Mouse (Mus musculus) cerebellum, adult 8-10 months (tissue): ENCODE measurements around the gene Ccl22.

Experiments
- DNase-seq: peaks from one replicate; pipeline ENCODE4 v3.0.0; 2022

Ccl22 gene

DNA sequence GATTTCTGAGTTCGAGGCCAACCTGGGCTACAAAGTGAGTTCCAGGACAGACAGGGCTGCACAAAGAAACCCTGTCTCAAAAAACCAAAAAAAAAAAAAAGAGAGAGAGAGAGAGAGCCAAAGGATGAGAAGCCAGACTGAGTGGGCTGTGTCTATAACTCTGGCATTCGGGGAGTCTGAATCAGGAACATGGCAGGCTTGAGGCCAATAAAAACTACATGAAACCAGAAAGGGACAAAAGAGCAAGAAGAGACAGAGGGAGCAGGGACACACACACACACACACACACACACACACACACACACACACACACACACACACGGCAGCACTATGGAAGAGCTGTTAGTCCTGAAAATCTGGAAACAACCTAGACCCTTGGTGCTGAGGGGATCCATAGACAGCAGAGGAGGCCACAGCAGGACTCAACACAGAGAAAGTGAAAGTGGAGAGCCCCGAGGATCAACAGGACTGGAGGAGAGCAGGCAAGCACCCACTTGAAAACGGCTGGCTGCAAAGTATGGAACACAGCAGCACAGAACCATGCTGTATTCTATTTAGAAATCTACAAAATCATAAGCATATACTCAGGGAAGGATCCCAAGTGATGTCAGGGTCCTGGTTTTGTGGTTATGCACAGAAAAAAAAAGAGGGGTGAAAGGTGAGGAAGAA, 9.8 kb upstream of the Ccl22 start:
- DNase-seq, result no peak

DNA sequence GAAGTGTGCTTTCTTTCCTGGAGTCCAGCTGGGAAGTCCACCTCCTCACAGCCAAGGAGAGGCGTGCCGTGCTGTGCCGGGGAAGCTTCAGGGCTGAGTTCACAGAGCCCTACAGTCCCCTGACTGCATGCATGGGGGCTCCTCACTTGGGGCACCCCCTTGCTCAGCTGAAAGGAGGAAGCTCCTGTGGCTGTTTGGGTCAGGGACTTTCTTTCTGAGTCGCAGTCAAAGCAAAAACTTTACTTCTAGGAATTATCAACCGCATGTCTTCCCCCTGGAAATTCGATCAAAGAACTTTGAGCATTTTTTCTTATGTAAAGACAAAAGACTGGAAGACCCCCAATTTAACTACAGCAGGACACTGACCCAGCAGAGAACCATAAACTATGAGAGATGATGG, 5.6 kb upstream of the Ccl22 start:
- DNase-seq, result no peak

DNA sequence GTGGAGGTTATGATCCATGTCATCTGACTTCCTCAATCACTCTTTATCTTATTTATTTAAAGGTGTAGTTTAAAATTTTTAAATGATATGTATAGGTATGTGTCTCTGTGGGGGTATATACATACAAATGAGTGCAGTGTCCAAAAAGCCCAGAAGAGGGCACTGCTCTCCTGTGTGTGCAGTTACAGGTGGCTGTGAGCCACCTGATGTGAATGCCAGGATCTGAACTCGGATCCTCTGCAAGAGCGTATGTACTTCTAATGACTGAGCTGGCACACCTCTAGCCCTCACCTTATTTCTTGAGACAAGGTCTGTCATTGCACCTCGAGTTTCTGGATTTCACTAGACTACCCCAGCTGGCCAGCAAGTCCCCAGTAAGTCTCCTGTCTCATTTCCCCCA, 4.8 kb upstream of the Ccl22 start:
- no peak for DNase-seq

DNA sequence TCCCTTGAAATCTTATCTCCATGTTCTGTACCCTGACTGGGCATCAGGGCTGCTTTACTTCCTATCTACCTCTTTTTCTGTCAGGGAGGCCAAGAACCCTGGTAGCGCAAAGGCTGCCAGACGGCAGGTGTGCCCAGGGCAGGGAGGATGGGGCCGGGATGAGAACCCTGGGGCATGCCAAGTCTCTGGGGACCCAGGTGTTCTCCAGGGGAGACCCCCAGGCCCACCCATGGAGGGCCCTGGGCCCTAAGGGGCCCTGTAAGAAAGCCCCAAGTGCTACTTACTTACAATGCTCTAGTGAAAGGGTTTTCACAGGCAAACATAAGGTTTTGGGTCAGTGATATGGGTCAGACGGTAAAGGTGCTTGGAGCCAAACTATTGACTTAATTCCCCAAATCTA, 3.7 kb upstream of the Ccl22 start:
- no peak for DNase-seq

DNA sequence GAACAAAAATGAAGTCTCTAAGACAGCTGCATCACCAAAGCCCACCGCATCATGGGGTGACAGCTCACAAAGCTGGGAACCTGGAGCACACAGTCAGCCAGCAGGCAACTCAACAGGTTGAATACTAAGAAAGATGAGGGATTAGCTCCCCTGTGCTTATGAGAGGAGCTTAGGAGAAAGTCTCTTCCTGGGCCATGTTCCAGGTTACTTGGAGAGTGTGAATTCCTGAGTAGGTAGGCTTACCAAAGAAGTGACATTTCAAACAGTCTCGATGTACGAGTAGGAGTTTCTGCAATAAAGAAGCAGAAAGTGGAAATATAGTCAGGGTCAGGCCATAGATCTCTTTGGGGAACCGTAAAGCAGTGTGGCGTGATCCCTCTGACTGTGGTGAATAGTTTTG, 906 bp upstream of the Ccl22 start:
- DNase-seq, result no peak

DNA sequence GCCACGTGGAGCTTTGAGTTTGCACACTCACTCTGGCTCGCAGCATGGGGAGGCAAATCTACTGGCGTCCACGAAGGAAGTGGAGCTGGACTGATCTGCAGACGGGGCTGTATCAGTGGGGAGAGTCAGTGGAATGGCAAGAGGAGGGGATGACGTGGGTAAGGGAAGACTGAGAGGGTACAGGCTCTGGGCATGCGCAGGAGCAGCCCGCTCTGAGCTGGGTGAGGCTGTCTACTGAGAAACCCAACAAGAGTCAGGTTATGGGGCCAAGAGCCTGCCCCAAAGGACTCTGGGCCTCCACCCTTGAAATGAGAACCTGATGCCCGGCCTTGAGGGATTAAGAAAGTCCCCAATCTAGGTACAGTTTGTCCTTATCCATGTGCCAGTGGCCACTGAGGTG, 418 bp upstream of the Ccl22 start:
- DNase-seq, result no peak

DNA sequence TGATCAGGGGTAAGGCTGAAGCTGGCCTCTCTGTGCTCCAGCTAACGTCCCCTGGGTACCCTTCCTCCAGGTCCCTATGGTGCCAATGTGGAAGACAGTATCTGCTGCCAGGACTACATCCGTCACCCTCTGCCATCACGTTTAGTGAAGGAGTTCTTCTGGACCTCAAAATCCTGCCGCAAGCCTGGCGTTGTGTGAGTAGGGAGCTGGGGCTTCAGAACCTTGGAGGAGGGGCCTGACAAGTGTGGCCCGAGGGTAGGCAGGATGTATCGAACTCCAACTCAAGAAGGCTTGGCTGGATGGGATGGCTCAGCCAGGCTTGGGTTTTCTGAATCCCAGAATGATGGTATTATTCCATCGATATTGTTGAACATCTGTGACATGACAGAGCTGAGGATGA, 1.4 kb downstream of the Ccl22 start:
- no peak for DNase-seq

DNA sequence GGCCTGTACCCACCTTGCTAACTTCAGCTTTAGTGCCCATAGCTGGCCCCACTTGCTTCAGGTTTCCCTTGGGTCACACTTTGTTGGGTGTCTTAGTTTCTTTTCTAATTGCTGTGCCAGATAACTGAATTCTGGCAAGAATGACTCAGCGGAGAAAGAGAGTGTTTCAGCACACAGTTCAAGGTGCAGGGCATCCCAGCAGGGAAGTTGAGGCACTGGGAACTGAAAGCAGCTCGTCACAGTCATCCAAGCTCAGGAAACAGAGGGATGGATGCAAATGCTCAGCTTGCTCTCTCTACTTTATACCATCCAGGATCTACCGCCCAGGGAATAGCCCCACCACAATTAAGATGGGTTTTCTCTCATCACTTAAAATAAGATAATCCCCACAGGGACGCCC, 3.0 kb downstream of the Ccl22 start:
- no peak for DNase-seq

DNA sequence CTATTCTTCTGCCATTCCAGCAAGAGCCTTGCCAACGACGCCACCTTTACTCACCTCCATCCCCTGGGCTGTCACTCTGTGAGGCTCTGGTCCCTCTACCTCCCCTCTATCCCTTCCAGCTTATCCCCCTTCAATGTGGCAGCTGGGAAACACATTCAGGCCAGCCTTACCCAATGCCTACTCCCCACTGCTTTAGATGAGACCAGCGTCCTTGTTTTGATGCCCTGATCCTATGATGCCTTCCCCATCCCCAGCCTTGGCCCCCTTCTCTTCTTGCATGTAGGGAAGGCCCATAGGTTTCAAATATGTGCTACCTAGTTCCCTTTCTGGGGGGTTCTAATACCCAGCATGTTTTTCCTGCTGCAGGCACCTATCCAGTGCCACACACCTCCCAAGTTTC, 4.6 kb downstream of the Ccl22 start:
- no peak for DNase-seq

DNA sequence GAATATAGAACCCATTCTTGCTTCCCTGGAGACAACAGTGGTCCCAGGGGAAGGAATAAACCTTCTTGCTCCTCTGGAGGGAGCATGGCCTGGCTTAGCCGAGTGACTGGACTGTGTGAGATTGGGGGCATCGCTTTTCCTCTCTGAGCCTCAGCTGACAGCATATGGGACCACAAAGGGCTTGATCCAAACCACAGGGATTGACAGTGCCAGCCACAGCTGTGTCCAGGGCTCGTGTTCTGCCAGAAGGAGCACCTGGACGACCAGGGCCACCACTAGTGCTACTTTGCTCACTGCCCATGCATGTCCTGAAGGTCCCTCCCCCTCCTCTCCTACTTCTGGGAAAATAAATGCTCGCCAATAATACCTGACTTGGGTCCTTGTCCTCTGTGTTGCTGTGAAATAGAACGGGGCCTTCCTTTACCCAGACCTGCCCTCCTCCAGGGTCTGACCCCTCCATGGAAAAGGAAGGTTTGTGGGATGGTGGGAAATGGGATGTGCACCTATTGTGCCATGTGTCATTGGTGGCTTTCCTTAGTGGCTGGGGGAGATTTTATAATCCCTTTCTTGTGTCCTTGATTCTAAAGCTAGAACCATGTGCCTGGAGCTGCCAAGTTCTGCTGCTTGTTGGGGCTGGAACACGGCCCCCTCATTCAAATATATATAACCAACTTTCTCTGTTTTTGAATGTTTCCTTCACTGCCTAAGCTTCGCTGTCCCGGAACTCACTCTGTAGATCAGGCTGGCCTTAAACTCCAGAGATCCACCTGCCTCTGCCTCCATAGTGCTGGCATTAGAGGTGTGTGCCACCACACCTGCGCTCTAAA, 5.8 kb downstream of the Ccl22 start:
- no peak for DNase-seq

DNA sequence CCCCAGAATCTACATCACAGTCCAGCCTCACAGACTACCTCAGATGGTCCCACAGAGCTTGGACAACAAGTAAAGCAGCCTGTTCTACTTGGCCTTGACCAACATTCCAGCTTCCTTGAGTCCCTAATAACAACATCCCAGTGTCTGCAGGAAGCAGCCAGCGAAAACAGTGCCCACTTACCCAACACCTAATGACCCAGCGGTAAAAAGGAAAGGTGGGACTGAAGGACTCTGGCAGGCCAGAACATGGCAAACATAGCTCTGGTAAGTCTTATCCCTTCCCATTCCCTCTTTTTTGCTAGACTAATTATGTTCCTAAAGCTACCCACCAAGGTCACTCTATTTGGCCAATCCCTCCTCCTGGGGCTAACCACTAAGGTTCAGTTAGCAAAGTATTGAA, 8.6 kb downstream of the Ccl22 start:
- no peak for DNase-seq

DNA sequence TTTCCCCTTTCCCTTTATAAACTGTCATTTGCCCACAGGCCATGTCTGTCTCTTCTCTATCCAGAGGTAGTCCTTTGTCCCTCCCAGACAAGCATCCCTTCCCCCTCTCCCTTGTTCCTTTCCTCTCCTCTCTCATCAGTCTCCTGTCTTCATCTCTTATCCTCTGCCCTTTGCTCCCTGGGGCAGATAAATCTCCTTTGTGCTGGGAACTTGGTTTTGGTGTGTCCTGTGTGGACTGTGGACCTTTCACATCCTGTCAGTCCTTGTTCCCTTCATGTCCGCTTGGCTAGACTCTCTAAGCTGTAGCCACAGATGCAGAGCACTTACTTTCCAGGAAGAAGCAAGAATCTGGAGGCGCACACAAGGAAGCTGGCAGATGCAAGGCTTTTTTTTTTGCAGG, 9.1 kb downstream of the Ccl22 start:
- no peak for DNase-seq

DNA sequence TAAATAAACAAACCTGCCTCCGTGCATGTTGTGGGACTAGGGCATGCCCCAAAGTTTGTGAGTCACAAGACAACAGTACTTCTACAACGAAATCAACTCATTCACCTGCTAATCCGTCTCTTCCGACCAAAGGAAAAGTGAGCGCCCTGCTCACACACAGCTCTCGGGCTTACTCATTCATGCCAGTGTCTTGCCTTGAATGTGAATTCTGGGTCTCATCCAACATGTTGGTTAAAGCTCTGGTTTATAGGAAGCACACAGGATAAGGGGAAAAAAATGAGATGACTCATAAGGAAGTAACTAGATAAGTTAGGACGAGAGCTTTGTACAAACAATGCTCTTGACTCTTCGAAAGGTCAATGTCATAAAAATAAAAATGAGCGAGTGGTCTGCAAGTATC, 21.6 kb downstream of the Ccl22 start:
- DNase-seq, result no peak

DNA sequence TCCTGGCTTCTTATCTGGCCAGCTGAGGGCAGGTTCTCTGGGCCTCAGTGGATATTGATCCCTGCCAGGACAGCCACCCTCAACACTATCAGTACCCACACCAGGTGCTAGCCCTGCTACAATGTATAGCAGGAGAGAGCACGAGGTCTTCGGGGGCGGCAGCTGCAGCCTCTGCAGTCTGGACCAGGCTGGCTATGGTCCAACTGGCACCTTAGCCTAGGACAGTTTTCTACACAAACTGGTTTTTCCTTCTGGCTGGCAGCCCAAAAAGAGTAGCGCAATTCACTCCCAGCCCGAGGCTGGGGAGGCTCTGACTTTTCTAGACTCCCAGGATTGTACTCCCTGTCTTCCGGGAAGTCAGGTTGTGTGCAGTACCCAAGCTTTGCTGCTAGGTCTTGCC, 25.6 kb downstream of the Ccl22 start:
- peak; percentile 33 for DNase-seq

DNA sequence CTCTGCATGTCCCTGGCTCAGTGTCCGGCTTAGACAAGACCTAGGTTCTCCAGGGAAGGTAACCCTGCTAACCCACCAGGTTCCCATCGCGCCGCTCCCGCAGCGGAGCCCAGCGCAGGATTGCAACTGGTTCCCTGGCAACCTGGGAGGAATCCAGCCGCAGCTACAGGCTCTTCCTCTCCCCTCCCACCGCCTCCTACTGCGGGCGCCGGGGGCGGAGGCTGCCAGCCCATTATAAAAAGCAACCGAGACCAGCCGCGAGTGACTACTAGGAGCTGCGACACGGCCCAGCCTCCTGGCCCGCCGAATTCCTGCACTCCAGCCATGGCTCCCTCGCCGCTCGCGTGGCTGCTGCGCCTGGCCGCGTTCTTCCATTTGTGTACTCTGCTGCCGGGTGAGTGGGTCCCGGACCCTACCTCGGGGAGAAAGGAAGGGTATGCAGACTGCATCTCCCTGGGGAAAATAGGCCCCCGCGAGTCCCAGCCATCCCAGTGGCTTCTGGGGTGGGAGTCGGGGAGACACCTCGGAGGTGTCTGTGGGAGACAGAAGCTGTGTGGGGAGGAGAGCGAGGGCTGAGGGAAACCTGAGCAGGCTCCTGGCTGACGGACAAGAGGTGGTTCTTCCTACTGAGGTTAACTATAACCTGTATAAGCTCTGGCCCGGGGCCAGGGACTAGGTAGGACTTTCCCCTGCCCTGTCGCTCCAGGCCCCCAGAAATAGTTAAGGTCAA, 26.7 kb downstream of the Ccl22 start, which contains the start of gene Cx3cl1:
Gene Cx3cl1 (plus strand): TSS at position 69 of the 730 bp plus-strand sequence.
- peak; percentile 76 for DNase-seq

DNA sequence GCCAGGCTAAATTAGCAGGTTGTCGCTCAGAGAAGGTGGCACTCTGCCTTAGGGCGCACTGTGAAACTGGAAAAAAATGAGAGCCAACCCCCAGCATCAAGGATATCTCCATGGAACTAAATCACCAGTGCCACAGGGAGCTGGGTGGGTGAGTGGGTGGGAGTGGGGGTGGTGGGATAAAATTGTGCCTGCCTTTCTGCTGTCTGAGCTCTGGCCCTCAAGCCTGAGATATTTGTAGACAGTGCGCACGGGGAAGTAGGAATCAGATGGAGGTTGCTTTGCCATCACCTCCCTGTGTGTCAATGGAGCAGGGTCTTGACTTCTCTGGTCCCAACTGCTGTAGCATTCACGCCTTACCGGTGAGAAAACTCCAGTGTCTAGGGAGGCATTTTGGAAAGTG, 27.7 kb downstream of the Ccl22 start:
- no peak for DNase-seq

DNA sequence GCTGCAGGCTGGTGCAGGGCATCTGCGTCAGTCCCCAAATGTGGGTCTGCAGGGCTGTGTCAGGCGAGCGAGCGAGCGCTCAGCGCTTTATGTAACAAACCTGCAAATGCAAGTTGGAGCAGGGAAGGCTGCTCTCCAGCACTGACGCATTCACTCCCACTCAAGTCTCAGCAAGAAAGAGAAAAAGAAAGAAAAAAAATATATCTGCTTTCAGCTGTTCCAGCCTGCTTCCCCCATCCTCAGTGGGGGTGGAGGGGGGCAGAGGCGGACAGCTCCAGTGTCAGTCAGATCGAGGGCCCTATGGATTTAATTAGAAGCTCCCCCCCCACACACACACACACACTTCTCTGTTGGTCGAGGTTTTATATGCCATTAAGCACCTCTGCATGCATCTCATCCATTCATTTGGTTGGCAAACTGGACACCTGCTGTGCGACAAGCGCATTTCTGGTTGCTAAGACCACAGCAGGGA, 28.3 kb downstream of the Ccl22 start:
- peak; percentile 24 for DNase-seq

DNA sequence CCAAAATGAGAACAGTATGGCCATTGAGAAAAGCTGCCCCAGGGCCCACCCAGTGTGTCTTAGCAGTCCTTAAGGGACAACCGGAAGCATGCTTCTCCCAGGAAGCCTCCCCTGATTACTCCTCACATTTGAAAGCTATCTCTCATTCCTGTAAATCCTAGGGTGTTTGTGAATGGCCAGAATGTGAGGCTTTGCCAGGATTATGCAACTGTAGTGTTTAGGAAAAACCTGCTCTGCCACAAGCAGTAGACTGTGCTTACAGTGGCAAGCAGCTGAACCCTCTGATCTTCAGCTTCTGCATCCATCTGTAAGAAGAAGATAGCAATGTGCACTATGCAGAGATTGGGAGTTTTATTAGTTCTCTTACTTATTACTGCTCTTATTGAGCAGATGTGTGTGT, 29.2 kb downstream of the Ccl22 start:
- DNase-seq, result no peak

DNA sequence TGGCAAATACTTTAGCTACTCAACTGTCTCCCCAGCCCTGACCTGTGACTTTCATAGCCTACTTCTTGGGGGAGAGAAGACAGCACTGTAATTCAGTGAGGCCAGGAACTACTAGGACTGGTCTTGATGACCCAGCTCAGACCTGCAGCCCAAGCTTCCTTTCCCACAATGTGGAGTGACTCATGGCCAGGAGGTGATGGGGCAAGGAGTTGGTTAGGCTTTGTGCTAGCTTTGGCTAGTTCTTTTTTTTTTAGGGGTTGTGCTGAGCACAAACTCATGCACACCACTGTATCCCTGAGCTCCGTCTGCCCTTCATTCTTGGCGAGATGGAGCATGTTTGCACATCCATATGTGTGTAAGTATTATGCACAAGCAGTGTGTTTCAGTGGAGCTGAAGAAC, 31.0 kb downstream of the Ccl22 start:
- no peak for DNase-seq

DNA sequence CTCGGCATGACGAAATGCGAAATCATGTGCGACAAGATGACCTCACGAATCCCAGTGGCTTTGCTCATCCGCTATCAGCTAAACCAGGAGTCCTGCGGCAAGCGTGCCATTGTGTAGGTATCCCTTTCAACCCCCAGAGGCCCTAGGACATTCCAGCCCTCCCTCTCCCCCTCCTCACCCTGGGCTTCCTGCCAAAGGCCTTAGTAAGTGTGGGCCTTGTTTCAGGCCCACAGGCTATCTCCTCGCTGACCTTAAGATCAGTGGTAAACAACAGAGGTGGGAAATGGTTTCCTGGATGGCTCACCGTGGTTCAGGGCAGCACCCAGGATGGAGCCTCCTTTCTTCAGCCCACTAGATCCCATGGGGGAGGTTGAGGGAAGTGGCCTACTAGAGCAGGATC, 32.6 kb downstream of the Ccl22 start:
- DNase-seq, result no peak

DNA sequence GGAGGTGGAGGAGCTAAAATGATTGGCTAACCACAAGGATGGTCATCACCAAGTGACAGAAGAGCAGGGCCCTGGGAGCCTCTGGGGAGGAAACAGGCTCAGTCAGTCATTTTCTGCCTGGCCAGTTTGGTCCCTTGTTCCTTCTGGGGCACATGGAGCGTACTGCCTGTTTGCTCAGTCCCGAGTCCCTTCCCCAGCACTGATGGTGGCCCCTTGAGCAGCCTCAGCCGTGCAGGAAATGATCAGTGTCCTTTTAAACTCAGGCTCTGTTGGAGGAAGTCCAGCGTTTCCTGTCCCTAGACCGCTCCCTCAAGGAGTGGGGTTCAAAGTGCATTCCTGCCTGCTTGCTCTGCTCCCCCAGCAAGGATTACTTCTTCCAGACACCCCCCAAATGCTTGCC, 33.1 kb downstream of the Ccl22 start:
- DNase-seq, result no peak

DNA sequence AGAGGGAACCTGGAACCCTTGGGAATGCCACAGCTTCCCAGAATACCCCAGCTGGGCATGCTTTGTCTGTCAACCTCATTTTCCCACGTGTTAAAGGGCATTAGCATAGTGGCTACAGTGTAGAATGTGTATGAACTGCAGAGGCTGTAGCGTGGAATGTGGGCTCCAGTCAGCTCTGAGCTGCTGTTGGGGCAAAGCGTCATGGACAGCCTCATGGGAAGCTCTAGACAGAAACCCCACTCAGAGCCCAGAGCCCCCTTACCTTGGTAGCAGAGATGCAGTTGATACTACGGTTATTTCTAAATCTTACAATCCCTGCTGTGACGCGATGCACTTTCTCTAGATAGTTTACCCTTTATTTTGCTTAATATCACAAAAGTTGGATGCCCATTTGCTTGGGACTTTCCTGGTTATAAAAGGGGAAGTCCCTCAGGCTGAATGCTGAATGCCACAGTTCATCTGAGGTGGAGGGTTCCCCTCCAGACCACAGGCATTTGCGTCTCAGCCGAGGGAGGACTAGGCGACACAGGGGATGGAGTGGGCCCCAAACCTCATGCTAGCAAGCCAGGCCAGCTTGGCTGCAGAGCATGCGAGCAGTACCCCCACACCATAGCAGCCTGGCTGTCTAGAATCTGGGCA, 33.6 kb downstream of the Ccl22 start:
- no peak for DNase-seq

DNA sequence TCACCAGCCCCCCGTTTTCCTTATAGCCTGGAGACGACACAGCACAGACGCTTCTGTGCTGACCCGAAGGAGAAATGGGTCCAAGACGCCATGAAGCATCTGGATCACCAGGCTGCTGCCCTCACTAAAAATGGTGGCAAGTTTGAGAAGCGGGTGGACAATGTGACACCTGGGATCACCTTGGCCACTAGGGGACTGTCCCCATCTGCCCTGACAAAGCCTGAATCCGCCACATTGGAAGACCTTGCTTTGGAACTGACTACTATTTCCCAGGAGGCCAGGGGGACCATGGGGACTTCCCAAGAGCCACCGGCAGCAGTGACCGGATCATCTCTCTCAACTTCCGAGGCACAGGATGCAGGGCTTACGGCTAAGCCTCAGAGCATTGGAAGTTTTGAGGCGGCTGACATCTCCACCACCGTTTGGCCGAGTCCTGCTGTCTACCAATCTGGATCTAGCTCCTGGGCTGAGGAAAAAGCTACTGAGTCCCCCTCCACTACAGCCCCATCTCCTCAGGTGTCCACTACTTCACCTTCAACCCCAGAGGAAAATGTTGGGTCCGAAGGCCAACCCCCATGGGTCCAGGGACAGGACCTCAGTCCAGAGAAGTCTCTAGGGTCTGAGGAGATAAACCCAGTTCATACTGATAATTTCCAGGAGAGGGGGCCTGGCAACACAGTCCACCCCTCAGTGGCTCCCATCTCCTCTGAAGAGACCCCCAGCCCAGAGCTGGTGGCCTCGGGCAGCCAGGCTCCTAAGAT, 34.3 kb downstream of the Ccl22 start:
- DNase-seq, result no peak
